Mouse (Mus musculus) limb, embryonic 14.5 days (tissue): ENCODE data around the gene Kif2c. TPM values are rescaled to one million over a fixed set of nuclear protein-coding genes. Genes with fewer than 3 reads are reported as not detected.

Experiments
- ATAC-seq: fragments of 200-750 bp; cut with Nextera tagmentation; 2 replicates; pipeline ENCODE4 v1.8.0; 2017; ENCODE audit warnings: low read depth, moderate number of reproducible peaks, moderate TSS enrichment; ENCODE audit not compliant: low FRiP score
- DNase-seq: peaks from one replicate; pipeline ENCODE4 v3.0.0-alpha.2; 2015; ENCODE audit warnings: low spot score
- H3K27ac ChIP-seq: fragments of 300-500 bp; sonication (generic); replicated peaks from 2 replicates; pipeline ENCODE4 v1.5.1; 2014; ENCODE audit warnings: low read depth, mild to moderate bottlenecking, low read length, moderate library complexity, mixed read lengths
- H3K27me3 ChIP-seq: fragments of 300-500 bp; sonication (generic); 2 replicates; pipeline ENCODE4 v1.6.1; 2014; ENCODE audit warnings: low read length, mixed read lengths; ENCODE audit not compliant: control insufficient read depth, insufficient read depth
- H3K36me3 ChIP-seq: fragments of 300-500 bp; sonication (generic); 2 replicates; pipeline ENCODE4 v1.6.1; 2014; ENCODE audit warnings: mild to moderate bottlenecking, low read length, moderate library complexity, mixed read lengths; ENCODE audit not compliant: control insufficient read depth, insufficient read depth
- H3K4me1 ChIP-seq: fragments of 300-500 bp; sonication (generic); 2 replicates; pipeline ENCODE4 v1.6.1; 2014; ENCODE audit warnings: antibody characterized with exemption, low read length, mixed read lengths; ENCODE audit not compliant: control insufficient read depth, insufficient read depth
- H3K4me2 ChIP-seq: fragments of 300-500 bp; sonication (generic); replicated peaks from 2 replicates; pipeline ENCODE4 v1.6.1; 2014; ENCODE audit warnings: low read depth, mild to moderate bottlenecking, low read length, moderate library complexity; ENCODE audit not compliant: severe bottlenecking
- H3K4me3 ChIP-seq: fragments of 300-500 bp; sonication (generic); replicated peaks from 2 replicates; pipeline ENCODE4 v1.5.1; 2014; ENCODE audit warnings: low read length
- H3K9ac ChIP-seq: fragments of 300-500 bp; sonication (generic); 2 replicates; pipeline ENCODE4 v1.6.1; 2014; ENCODE audit warnings: mild to moderate bottlenecking, low read depth, low read length, moderate library complexity; ENCODE audit not compliant: severe bottlenecking
- H3K9me3 ChIP-seq: fragments of 300-500 bp; sonication (generic); 2 replicates; pipeline ENCODE4 v1.6.1; 2016; ENCODE audit warnings: low read length; ENCODE audit not compliant: control insufficient read depth
- POLR2A ChIP-seq: fragments of 200-500 bp; IDR thresholded peaks from 2 replicates; pipeline ENCODE4 v1.8.0; 2012; ENCODE audit warnings: inconsistent platforms, mild to moderate bottlenecking, moderate library complexity, borderline replicate concordance; ENCODE audit not compliant: insufficient read depth, insufficient read length; ENCODE audit errors: extremely low read depth
- WGBS: fragments of 180-500 bp; shearing (Covaris S2); extraction: QIAGEN DNeasy Blood & Tissue Kit; methylation state at CpG from one replicate; pipeline ENCODE4 v1.1.7; 2014; 5-methylcytosine and 5-hydroxymethylcytosine counted together
- polyA plus RNA-seq, 2 experiments: library from polyadenylated mRNA; depleted of rRNA in 1 of 2; stranded (reverse) in 1 of 2; unstranded in 1 of 2; fragments of >200 nt; fragmentation: Nextera tagmentation in 1 of 2; extraction: Ambion mirVana in 1 of 2; gene quantifications; 2 replicates each; pipeline versions ENCODE4 v1.2.1 to v1.2.3; 2012 to 2014

The Kif2c gene
- polyA plus RNA-seq (2012; rRNA removed) (30.4 and 36.9 TPM in 2 replicates), polyA plus RNA-seq (2014; fragmentation: Nextera tagmentation; extraction: Ambion mirVana) (43.3 and 50.9 TPM in 2 replicates)

- DNase-seq (peak; percentile 95), ATAC-seq (peak; percentile 98)
- no peaks in the 10 kb centered on the region for H3K27me3 ChIP-seq
- peaks cover 27% of the 10 kb centered on the region for H3K36me3 ChIP-seq
- WGBS, result 2% methylated on average over 42 of the region's 42 CpGs
- peak within 1 kb of the TSS; percentile 63 for H3K4me3 ChIP-seq
- 0 out of 2 replicates have a peak within 1 kb of the TSS, but pooled peaks have one; percentile 34 for H3K27ac ChIP-seq
- peak within 1 kb of the TSS; percentile 73 for H3K4me2 ChIP-seq
- H3K9me3 ChIP-seq, result no peaks in the 10 kb centered on the region
- H3K9ac ChIP-seq, result peak within 1 kb of the TSS; percentile 57
- TF ChIP-seq POLR2A, result no peak
- peaks cover 4% of the 10 kb centered on the region for H3K4me1 ChIP-seq
These were observed at the start of gene Kif2c for GRCm38 (mm10) chr4:117181863-117182758. Gene Kif2c (minus strand): TSS chr4:117182639.

- H3K9me3 ChIP-seq, result no peaks in the 10 kb centered on the region
- TF ChIP-seq POLR2A, result no peak
- H3K27me3 ChIP-seq, result no peaks in the 10 kb centered on the region
- no peaks in the 10 kb centered on the region for H3K36me3 ChIP-seq
- no peak for DNase-seq
- ATAC-seq, result no peak
- no peak overlapping the region for H3K9ac ChIP-seq
- no peak overlapping the region for H3K27ac ChIP-seq
- H3K4me3 ChIP-seq, result no peak overlapping the region
- H3K4me1 ChIP-seq, result no peaks in the 10 kb centered on the region
- no peak overlapping the region for H3K4me2 ChIP-seq
- 83% methylated on average over 2 of the region's 2 CpGs for WGBS
These were observed 48.8 kb upstream of the Kif2c start for GRCm38 (mm10) chr4:117231208-117231607.

GRCm38 (mm10) chr4:117230331-117230730 is 47.9 kb upstream of the Kif2c start:
- ATAC-seq, result no peak
- 53% methylated on average over 10 of the region's 10 CpGs for WGBS
- Histone ChIP-seq H3K4me2 (no peak overlapping the region), H3K27ac (no peak overlapping the region), H3K4me3 (no peak overlapping the region), H3K36me3 (no peaks in the 10 kb centered on the region), H3K27me3 (no peaks in the 10 kb centered on the region), H3K9me3 (no peaks in the 10 kb centered on the region), H3K4me1 (no peaks in the 10 kb centered on the region), H3K9ac (no peak overlapping the region)
- DNase-seq, result no peak
- TF ChIP-seq POLR2A, result no peak

GRCm38 (mm10) chr4:117229590-117229989 is 47.2 kb upstream of the Kif2c start:
- ATAC-seq, result no peak
- DNase-seq, result no peak
- H3K9me3 ChIP-seq, result no peaks in the 10 kb centered on the region
- TF ChIP-seq POLR2A, result no peak
- 63% methylated on average over 15 of the region's 15 CpGs for WGBS
- no peaks in the 10 kb centered on the region for H3K4me1 ChIP-seq
- H3K36me3 ChIP-seq, result no peaks in the 10 kb centered on the region
- H3K27me3 ChIP-seq, result no peaks in the 10 kb centered on the region
- H3K9ac ChIP-seq, result no peak overlapping the region
- no peak overlapping the region for H3K4me2 ChIP-seq
- no peak overlapping the region for H3K27ac ChIP-seq
- no peak overlapping the region for H3K4me3 ChIP-seq

- no peak for TF ChIP-seq POLR2A
- Histone ChIP-seq H3K4me3 (no peak overlapping the region), H3K9me3 (no peaks in the 10 kb centered on the region), H3K36me3 (no peaks in the 10 kb centered on the region), H3K9ac (no peak overlapping the region), H3K4me1 (no peaks in the 10 kb centered on the region), H3K27ac (no peak overlapping the region), H3K4me2 (no peak overlapping the region), H3K27me3 (no peaks in the 10 kb centered on the region)
- ATAC-seq (no peak), DNase-seq (no peak)
These were observed 42.8 kb upstream of the Kif2c start for GRCm38 (mm10) chr4:117225250-117225649.

GRCm38 (mm10) chr4:117224122-117224521 is 41.7 kb upstream of the Kif2c start:
- Histone ChIP-seq H3K4me3 (no peak overlapping the region), H3K4me2 (no peak overlapping the region), H3K4me1 (no peaks in the 10 kb centered on the region), H3K36me3 (no peaks in the 10 kb centered on the region), H3K9me3 (no peaks in the 10 kb centered on the region), H3K27me3 (no peaks in the 10 kb centered on the region), H3K27ac (no peak overlapping the region), H3K9ac (no peak overlapping the region)
- DNase-seq (no peak), ATAC-seq (no peak)
- no peak for TF ChIP-seq POLR2A
- 81% methylated on average over 8 of the region's 8 CpGs for WGBS
